Mouse (Mus musculus): Measurements from ENCODE around the gene Tspan1. TPM values are rescaled to one million over a fixed set of nuclear protein-coding genes. Genes with fewer than 3 reads are reported as not detected.

Gene Tspan1
- polyA plus RNA-seq, 1 experiment: 0.02 TPM

- Histone ChIP-seq H3ac (ENCODE audit: control insufficient read depth, insufficient read length, low read depth) (no peak overlapping the region), H3K79me2 (ENCODE audit: control insufficient read depth, insufficient read depth) (no peaks in the 10 kb centered on the region)
Measured at GRCm38 (mm10) chr4:116204422-116204821, 37.0 kb upstream of the Tspan1 start.

GRCm38 (mm10) chr4:116198422-116198821 is 31.0 kb upstream of the Tspan1 start:
- H3K36me3 ChIP-seq (ENCODE audit: control insufficient read depth, insufficient read depth): no peaks in the 10 kb centered on the region
- H3K79me3 ChIP-seq (ENCODE audit: low read depth): no peaks in the 10 kb centered on the region
- H3K4me3 ChIP-seq (ENCODE audit: insufficient read depth, poor library complexity, severe bottlenecking): no peak overlapping the region
- H3K79me2 ChIP-seq (ENCODE audit: control insufficient read depth, insufficient read depth): no peaks in the 10 kb centered on the region
- no peak overlapping the region for H3ac ChIP-seq (ENCODE audit: control insufficient read depth, insufficient read length, low read depth)
- TF ChIP-seq MAX (IDR thresholded peaks at IDR 0.05): no peak
- peak; percentile 50 for TF ChIP-seq MYOD1 (IDR thresholded peaks at IDR 0.05; ENCODE audit: control insufficient read depth, insufficient read length, low read depth)
- H3K27me3 ChIP-seq (ENCODE audit: control insufficient read depth, insufficient read depth, insufficient read length): no peaks in the 10 kb centered on the region

More at GRCm38 (mm10) chr4:116204422-116204821, 37.0 kb upstream of the Tspan1 start:
- Histone ChIP-seq H3K27me3 (ENCODE audit: control insufficient read depth, insufficient read depth, insufficient read length) (no peaks in the 10 kb centered on the region), H3K36me3 (ENCODE audit: control insufficient read depth, insufficient read depth) (no peaks in the 10 kb centered on the region), H3K79me3 (ENCODE audit: low read depth) (no peaks in the 10 kb centered on the region), H3K4me3 (ENCODE audit: insufficient read depth, poor library complexity, severe bottlenecking) (no peak overlapping the region)
- TF ChIP-seq FOSL1 (IDR thresholded peaks at IDR 0.05; ENCODE audit: insufficient read depth, low read length, poor library complexity, severe bottlenecking) (no peak), CEBPB (IDR thresholded peaks at IDR 0.05; ENCODE audit: low read depth) (no peak), USF1 (IDR thresholded peaks at IDR 0.05; ENCODE audit: low read depth) (no peak), MYOD1 (IDR thresholded peaks at IDR 0.05; ENCODE audit: control insufficient read depth, insufficient read length, low read depth) (no peak), CTCF (IDR thresholded peaks at IDR 0.05; ENCODE audit: control insufficient read depth, insufficient read depth, insufficient read length) (no peak), MAX (IDR thresholded peaks at IDR 0.05) (no peak), MYOG (IDR thresholded peaks at IDR 0.05; ENCODE audit: control insufficient read depth, extremely low read depth, insufficient read length) (no peak)

GRCm38 (mm10) chr4:116193583-116194383 is 26.4 kb upstream of the Tspan1 start:
- no peak overlapping the region for H3K4me3 ChIP-seq (ENCODE audit: insufficient read depth, poor library complexity, severe bottlenecking)
- no peak overlapping the region for H3ac ChIP-seq (ENCODE audit: control insufficient read depth, insufficient read length, low read depth)
- no peak for TF ChIP-seq MYOG (IDR thresholded peaks at IDR 0.05; ENCODE audit: control insufficient read depth, extremely low read depth, insufficient read length)
- TF ChIP-seq CTCF (IDR thresholded peaks at IDR 0.05; ENCODE audit: control insufficient read depth, insufficient read depth, insufficient read length): no peak
- no peak for TF ChIP-seq FOSL1 (IDR thresholded peaks at IDR 0.05; ENCODE audit: insufficient read depth, low read length, poor library complexity, severe bottlenecking)
- no peak for TF ChIP-seq MAX (IDR thresholded peaks at IDR 0.05)
- no peak for TF ChIP-seq MYOD1 (IDR thresholded peaks at IDR 0.05; ENCODE audit: control insufficient read depth, insufficient read length, low read depth)
- no peak for TF ChIP-seq CEBPB (IDR thresholded peaks at IDR 0.05; ENCODE audit: low read depth)
- TF ChIP-seq USF1 (IDR thresholded peaks at IDR 0.05; ENCODE audit: low read depth): no peak
- H3K27me3 ChIP-seq (ENCODE audit: control insufficient read depth, insufficient read depth, insufficient read length): no peaks in the 10 kb centered on the region
- H3K36me3 ChIP-seq (ENCODE audit: control insufficient read depth, insufficient read depth): no peaks in the 10 kb centered on the region
- H3K79me3 ChIP-seq (ENCODE audit: low read depth): no peaks in the 10 kb centered on the region
- H3K79me2 ChIP-seq (ENCODE audit: control insufficient read depth, insufficient read depth): no peaks in the 10 kb centered on the region

GRCm38 (mm10) chr4:116192286-116192835 is 25.0 kb upstream of the Tspan1 start:
- no peak overlapping the region for H3K4me3 ChIP-seq (ENCODE audit: insufficient read depth, poor library complexity, severe bottlenecking)
- H3K36me3 ChIP-seq (ENCODE audit: control insufficient read depth, insufficient read depth): no peaks in the 10 kb centered on the region
- H3K79me2 ChIP-seq (ENCODE audit: control insufficient read depth, insufficient read depth): no peaks in the 10 kb centered on the region
- no peaks in the 10 kb centered on the region for H3K79me3 ChIP-seq (ENCODE audit: low read depth)
- H3K27me3 ChIP-seq (ENCODE audit: control insufficient read depth, insufficient read depth, insufficient read length): no peaks in the 10 kb centered on the region
- H3ac ChIP-seq (ENCODE audit: control insufficient read depth, insufficient read length, low read depth): no peak overlapping the region
- TF ChIP-seq MYOD1 (IDR thresholded peaks at IDR 0.05; ENCODE audit: control insufficient read depth, insufficient read length, low read depth) (no peak), MAX (IDR thresholded peaks at IDR 0.05) (no peak), MYOG (IDR thresholded peaks at IDR 0.05; ENCODE audit: control insufficient read depth, extremely low read depth, insufficient read length) (no peak), CEBPB (IDR thresholded peaks at IDR 0.05; ENCODE audit: low read depth) (no peak), CTCF (IDR thresholded peaks at IDR 0.05; ENCODE audit: control insufficient read depth, insufficient read depth, insufficient read length) (no peak), USF1 (IDR thresholded peaks at IDR 0.05; ENCODE audit: low read depth) (no peak), FOSL1 (IDR thresholded peaks at IDR 0.05; ENCODE audit: insufficient read depth, low read length, poor library complexity, severe bottlenecking) (no peak)

GRCm38 (mm10) chr4:116185083-116185482 is 17.7 kb upstream of the Tspan1 start:
- Histone ChIP-seq H3K4me3 (ENCODE audit: insufficient read depth, poor library complexity, severe bottlenecking) (no peak overlapping the region), H3K27me3 (ENCODE audit: control insufficient read depth, insufficient read depth, insufficient read length) (no peaks in the 10 kb centered on the region), H3ac (ENCODE audit: control insufficient read depth, insufficient read length, low read depth) (no peak overlapping the region), H3K36me3 (ENCODE audit: control insufficient read depth, insufficient read depth) (no peaks in the 10 kb centered on the region), H3K79me3 (ENCODE audit: low read depth) (no peaks in the 10 kb centered on the region), H3K79me2 (ENCODE audit: control insufficient read depth, insufficient read depth) (no peaks in the 10 kb centered on the region)
- TF ChIP-seq MAX (IDR thresholded peaks at IDR 0.05) (no peak), FOSL1 (IDR thresholded peaks at IDR 0.05; ENCODE audit: insufficient read depth, low read length, poor library complexity, severe bottlenecking) (no peak), CTCF (IDR thresholded peaks at IDR 0.05; ENCODE audit: control insufficient read depth, insufficient read depth, insufficient read length) (no peak), MYOG (IDR thresholded peaks at IDR 0.05; ENCODE audit: control insufficient read depth, extremely low read depth, insufficient read length) (no peak), MYOD1 (IDR thresholded peaks at IDR 0.05; ENCODE audit: control insufficient read depth, insufficient read length, low read depth) (no peak), CEBPB (IDR thresholded peaks at IDR 0.05; ENCODE audit: low read depth) (no peak), USF1 (IDR thresholded peaks at IDR 0.05; ENCODE audit: low read depth) (no peak)
